Comparison of ENCODE assay signal across 18 mouse cellular contexts in genomic region chr5:21046150-21047048, GRCm38 (mm10). TPM values are rescaled to one million over a fixed set of nuclear protein-coding genes. Genes with fewer than 3 reads are reported as not detected.
A peak's percentile ranks its signal among the peaks of the same experiment; 100 is the strongest.
DNase-seq lines count a peak whose midpoint lies in the region; ATAC-seq and TF ChIP-seq lines count a peak whose summit lies in the region.
"Had no signal": no experiment of that assay in that cellular context is flagged by ENCODE, and none has a peak within 500 bp of the region (broad histone marks: within the 10 kb centered on the region; RNA-seq: fewer than 3 reads in every experiment).

No protein-coding gene starts in this region.

- peaks cover 51% of the 10 kb centered on the region for H3K4me1 ChIP-seq in heart, embryonic 13.5 days
- H3K4me1 ChIP-seq in liver, embryonic 14.5 days (replicated peaks; ENCODE audit: control insufficient read depth in 2 of 2, insufficient read depth in 2 of 2, low read length in 1 of 2) = peaks cover 45 to 56% of the 10 kb centered on the region in 2 experiments
- H3K4me1 ChIP-seq in forebrain, embryonic 10.5 days = no peaks in the 10 kb centered on the region
- no peaks in the 10 kb centered on the region for H3K4me1 ChIP-seq in midbrain, embryonic 11.5 days (ENCODE audit: control insufficient read depth, insufficient read depth, low read length)

- no peak overlapping the region for H3K9ac ChIP-seq in heart, embryonic 13.5 days
- peak overlapping the region; percentile 37 for H3K9ac ChIP-seq in liver, embryonic 14.5 days (replicated peaks)
- H3K9ac ChIP-seq in midbrain, embryonic 11.5 days (ENCODE audit: low read length) = no peak overlapping the region
- H3K9ac ChIP-seq: hindbrain, embryonic 15.5 days had no signal

- H3K9me3 ChIP-seq in heart, embryonic 13.5 days = no peaks in the 10 kb centered on the region
- H3K9me3 ChIP-seq in liver, embryonic 14.5 days (ENCODE audit: control insufficient read depth, low read length) = no peaks in the 10 kb centered on the region
- H3K9me3 ChIP-seq in forebrain, embryonic 10.5 days = peaks cover 5% of the 10 kb centered on the region; the same call in 1 of the 2 replicates
- H3K9me3 ChIP-seq in midbrain, embryonic 11.5 days (ENCODE audit: control insufficient read depth, low read length) = no peaks in the 10 kb centered on the region
- H3K9me3 ChIP-seq: hindbrain, embryonic 15.5 days had no signal

- no peak overlapping the region for H3K27ac ChIP-seq in heart, embryonic 13.5 days (replicated peaks)
- H3K27ac ChIP-seq in liver, embryonic 14.5 days = peak overlapping the region; percentile 42
- no peak overlapping the region for H3K27ac ChIP-seq in forebrain, embryonic 10.5 days
- no peak overlapping the region for H3K27ac ChIP-seq in midbrain, embryonic 11.5 days (ENCODE audit: low read depth, low read length)
- H3K27ac ChIP-seq: hindbrain, embryonic 15.5 days had no signal

- no peak for TF ChIP-seq CTCF in liver, embryonic 14.5 days (IDR thresholded peaks at IDR 0.05; ENCODE audit: low read depth)

- no peak overlapping the region for H3K4me3 ChIP-seq in heart, embryonic 13.5 days
- no peak overlapping the region for H3K4me3 ChIP-seq in liver, embryonic 14.5 days (ENCODE audit: insufficient read depth in 1 of 2, low read depth in 2 of 2, low read length in 2 of 2)
- no peak overlapping the region for H3K4me3 ChIP-seq in forebrain, embryonic 10.5 days
- H3K4me3 ChIP-seq in midbrain, embryonic 11.5 days (ENCODE audit: low read depth, low read length) = no peak overlapping the region
- H3K4me3 ChIP-seq: hindbrain, embryonic 15.5 days had no signal

- no peaks in the 10 kb centered on the region for H3K27me3 ChIP-seq in heart, embryonic 13.5 days (replicated peaks)
- H3K27me3 ChIP-seq in liver, embryonic 14.5 days (ENCODE audit: control insufficient read depth, insufficient read depth, low read length) = no peaks in the 10 kb centered on the region
- H3K27me3 ChIP-seq in forebrain, embryonic 10.5 days (ENCODE audit: poor library complexity, severe bottlenecking) = no peaks in the 10 kb centered on the region
- H3K27me3 ChIP-seq in midbrain, embryonic 11.5 days (ENCODE audit: control insufficient read depth, insufficient read depth, low read length) = no peaks in the 10 kb centered on the region
- H3K27me3 ChIP-seq: hindbrain, embryonic 15.5 days had no signal

- no peak for ATAC-seq in heart, embryonic 13.5 days (ENCODE audit: extremely low read depth, insufficient number of reproducible peaks, low FRiP score, low TSS enrichment)
- ATAC-seq in liver, embryonic 14.5 days (ENCODE audit: insufficient read depth) = peak; percentile 43; the same call in 1 of the 2 replicates
- ATAC-seq in midbrain, embryonic 11.5 days (ENCODE audit: low FRiP score) = no peak
- ATAC-seq: midbrain, embryonic 16.5 days had no signal

- WGBS in heart, embryonic 13.5 days = 74% methylated on average over 7 of the region's 7 CpGs
- 15% methylated on average over 7 of the region's 7 CpGs for WGBS in liver, embryonic 14.5 days (ENCODE audit: insufficient replicate concordance)
- WGBS in forebrain, embryonic 10.5 days = 86% methylated on average over 7 of the region's 7 CpGs
- WGBS in midbrain, embryonic 11.5 days = 90% methylated on average over 7 of the region's 7 CpGs

- no peak for DNase-seq in heart, adult 18-20 months
- peak; percentile 13 for DNase-seq in thymus, postnatal 4 days
- no peak for DNase-seq in thymus, postnatal 14 days
- no peak for DNase-seq in liver, embryonic 14.5 days (ENCODE audit: low read depth in 3 of 3, low spot score in 3 of 3)
- DNase-seq in urinary bladder, postnatal 36 days (ENCODE audit: low spot score in 2 of 2) = no peak
- DNase-seq in forebrain, embryonic 10.5 days (ENCODE audit: extremely low spot score, low spot score) = no peak
- DNase-seq in midbrain, embryonic 11.5 days (ENCODE audit: low spot score, missing footprints) = no peak
- DNase-seq: adrenal gland, postnatal 10 days; cerebellum, postnatal 14 days; heart, postnatal 10 days; kidney, adult 18-20 months; kidney, postnatal 36 days; lung, adult 18-20 months; lung, postnatal 4 days; right cerebral cortex, postnatal 25 days had no signal

- peaks cover 13% of the 10 kb centered on the region; the same call in 1 of the 2 replicates for H3K36me3 ChIP-seq in heart, embryonic 13.5 days
- H3K36me3 ChIP-seq in liver, embryonic 14.5 days (replicated peaks; ENCODE audit: control insufficient read depth, insufficient read depth, low read depth) = no peaks in the 10 kb centered on the region
- peaks cover 14% of the 10 kb centered on the region for H3K36me3 ChIP-seq in forebrain, embryonic 10.5 days (replicated peaks)
- H3K36me3 ChIP-seq in midbrain, embryonic 11.5 days (ENCODE audit: control insufficient read depth, insufficient read depth, low read length) = no peaks in the 10 kb centered on the region
- H3K36me3 ChIP-seq: hindbrain, embryonic 15.5 days had no signal

- TF ChIP-seq EP300 in liver, embryonic 14.5 days (IDR thresholded peaks at IDR 0.05; ENCODE audit: low read depth) = 0 out of 2 replicates have a peak, but pooled peaks have one; percentile 26

- 0 out of 2 replicates have a peak overlapping the region, but pooled peaks have one; percentile 5 for H3K4me2 ChIP-seq in heart, embryonic 13.5 days
- peak overlapping the region; percentile 39 for H3K4me2 ChIP-seq in liver, embryonic 14.5 days (ENCODE audit: low read depth)
- H3K4me2 ChIP-seq in midbrain, embryonic 11.5 days = no peak overlapping the region
- H3K4me2 ChIP-seq: hindbrain, embryonic 15.5 days had no signal

RNA-seq across cellular contexts. Expression of gene Ptpn12, which starts 9.3 kb away (rescaled TPM):
- polyA plus RNA-seq in heart, embryonic 13.5 days (2015; fragmentation: Nextera tagmentation; extraction: Ambion mirVana) = 16.8 and 17.2 TPM in 2 replicates
- total RNA-seq in heart, adult 18-20 months (2021) = 10 to 100 TPM; 28.1 to 28.9 TPM
- polyA plus RNA-seq in liver, embryonic 14.5 days (2012; rRNA removed) = 12.5 and 18.6 TPM in 2 replicates
- 14.4 and 15.0 TPM in 2 replicates for polyA plus RNA-seq in liver, embryonic 14.5 days (2014; fragmentation: Nextera tagmentation; extraction: Ambion mirVana)
- 23.6 and 24.5 TPM in 2 replicates for polyA plus RNA-seq in forebrain, embryonic 10.5 days (2016; fragmentation: Nextera tagmentation; extraction: Ambion mirVana)
- 28.0 and 29.6 TPM in 2 replicates for polyA plus RNA-seq in midbrain, embryonic 11.5 days (2014; fragmentation: Nextera tagmentation; extraction: Ambion mirVana)
